Comparison of ENCODE assay signal across 19 mouse cellular contexts in genomic region chr10:7619821-7620241, GRCm38 (mm10). TPM values are rescaled to one million over a fixed set of nuclear protein-coding genes. Genes with fewer than 3 reads are reported as not detected.
DNase-seq lines count a peak whose midpoint lies in the region; ATAC-seq lines count a peak whose summit lies in the region.
"Had no signal": no experiment of that assay in that cellular context is flagged by ENCODE, and none has a peak within 500 bp of the region (broad histone marks: within the 10 kb centered on the region; RNA-seq: fewer than 3 reads in every experiment).

No protein-coding gene starts in this region.

- peak; percentile 61; the same call in 1 of the 2 replicates for ATAC-seq in heart, embryonic 11.5 days (replicated peaks; ENCODE audit: insufficient number of reproducible peaks, low FRiP score, low TSS enrichment)
- peak; percentile 54; the same call in 1 of the 2 replicates for ATAC-seq in neural tube, embryonic 14.5 days (ENCODE audit: low read depth)
- no peak for ATAC-seq in neural tube, embryonic 15.5 days (ENCODE audit: low FRiP score)
- ATAC-seq in midbrain, embryonic 12.5 days (ENCODE audit: low FRiP score, low read depth) = peak; percentile 65; the same call in 1 of the 2 replicates
- ATAC-seq: inflammation-experienced regulatory T-cells, adult 6 months; liver, embryonic 12.5 days had no signal

- no peak for DNase-seq in heart, embryonic 10.5 days (ENCODE audit: low spot score)
- DNase-seq in right cerebral cortex, postnatal 4 days = no peak
- DNase-seq in lung, postnatal 14 days = no peak
- DNase-seq: adrenal gland, postnatal 10 days; B cell, adult 2 months; cerebellum, adult 9-10 months; gastrocnemius, postnatal 14 days; heart, postnatal 10 days; kidney, adult 8-10 months; kidney, postnatal 14 days; lung, adult 2 months; lung, postnatal 4 days; right cerebral cortex, adult 18-20 months had no signal

- no peaks in the 10 kb centered on the region for H3K27me3 ChIP-seq in heart, embryonic 11.5 days (ENCODE audit: control insufficient read depth, insufficient read depth, low read length)
- H3K27me3 ChIP-seq in heart, embryonic 10.5 days (ENCODE audit: insufficient read depth, poor library complexity, severe bottlenecking) = no peaks in the 10 kb centered on the region
- no peaks in the 10 kb centered on the region for H3K27me3 ChIP-seq in neural tube, embryonic 14.5 days (ENCODE audit: control insufficient read depth, insufficient read depth, low read length)
- H3K27me3 ChIP-seq in neural tube, embryonic 15.5 days (replicated peaks) = no peaks in the 10 kb centered on the region
- no peaks in the 10 kb centered on the region for H3K27me3 ChIP-seq in midbrain, embryonic 12.5 days
- H3K27me3 ChIP-seq: liver, embryonic 12.5 days had no signal

- no peaks in the 10 kb centered on the region; the same call in 1 of the 2 replicates for H3K9me3 ChIP-seq in heart, embryonic 11.5 days (replicated peaks; ENCODE audit: control insufficient read depth, low read length)
- H3K9me3 ChIP-seq in heart, embryonic 10.5 days = peaks cover 1% of the 10 kb centered on the region
- H3K9me3 ChIP-seq in neural tube, embryonic 14.5 days (ENCODE audit: control insufficient read depth, low read length) = peaks cover under 1% of the 10 kb centered on the region; the same call in 1 of the 2 replicates
- H3K9me3 ChIP-seq in neural tube, embryonic 15.5 days (replicated peaks) = 0 out of 2 replicates have a peak, but pooled peaks cover 1% of the 10 kb centered on the region
- peaks cover under 1% of the 10 kb centered on the region for H3K9me3 ChIP-seq in midbrain, embryonic 12.5 days
- H3K9me3 ChIP-seq: liver, embryonic 12.5 days had no signal

- H3K27ac ChIP-seq in heart, embryonic 11.5 days (ENCODE audit: low read depth, low read length) = no peak overlapping the region
- no peak overlapping the region for H3K27ac ChIP-seq in heart, embryonic 10.5 days
- H3K27ac ChIP-seq in neural tube, embryonic 14.5 days (ENCODE audit: low read depth, low read length) = no peak overlapping the region
- H3K27ac ChIP-seq in neural tube, embryonic 15.5 days (replicated peaks) = no peak overlapping the region
- no peak overlapping the region for H3K27ac ChIP-seq in midbrain, embryonic 12.5 days (replicated peaks)
- H3K27ac ChIP-seq: liver, embryonic 12.5 days had no signal

- no peak overlapping the region for H3K9ac ChIP-seq in heart, embryonic 11.5 days (ENCODE audit: low read depth, low read length)
- no peak overlapping the region for H3K9ac ChIP-seq in neural tube, embryonic 14.5 days (replicated peaks; ENCODE audit: low read depth, low read length)
- H3K9ac ChIP-seq in neural tube, embryonic 15.5 days (replicated peaks) = no peak overlapping the region
- no peak overlapping the region for H3K9ac ChIP-seq in midbrain, embryonic 12.5 days (replicated peaks)
- H3K9ac ChIP-seq: liver, embryonic 12.5 days had no signal

- H3K4me3 ChIP-seq in heart, embryonic 11.5 days (ENCODE audit: low read depth, low read length) = no peak overlapping the region
- no peak overlapping the region for H3K4me3 ChIP-seq in heart, embryonic 10.5 days
- H3K4me3 ChIP-seq in neural tube, embryonic 14.5 days (ENCODE audit: low read depth, low read length) = no peak overlapping the region
- no peak overlapping the region for H3K4me3 ChIP-seq in neural tube, embryonic 15.5 days (replicated peaks)
- H3K4me3 ChIP-seq in midbrain, embryonic 12.5 days = no peak overlapping the region
- H3K4me3 ChIP-seq: liver, embryonic 12.5 days had no signal

- 85% methylated on average over 5 of the region's 5 CpGs for WGBS in heart, embryonic 11.5 days (ENCODE audit: insufficient replicate concordance)
- 92% methylated on average over 5 of the region's 5 CpGs for WGBS in heart, embryonic 10.5 days
- 77% methylated on average over 5 of the region's 5 CpGs for WGBS in neural tube, embryonic 14.5 days
- WGBS in neural tube, embryonic 15.5 days = 86% methylated on average over 5 of the region's 5 CpGs
- WGBS in midbrain, embryonic 12.5 days = 71% methylated on average over 4 of the region's 5 CpGs

- no peaks in the 10 kb centered on the region for H3K36me3 ChIP-seq in heart, embryonic 11.5 days (ENCODE audit: control insufficient read depth, insufficient read depth, low read length)
- H3K36me3 ChIP-seq in heart, embryonic 10.5 days = peaks cover under 1% of the 10 kb centered on the region
- no peaks in the 10 kb centered on the region for H3K36me3 ChIP-seq in neural tube, embryonic 14.5 days (ENCODE audit: control insufficient read depth, insufficient read depth, low read length)
- H3K36me3 ChIP-seq in neural tube, embryonic 15.5 days = peaks cover 43% of the 10 kb centered on the region
- H3K36me3 ChIP-seq in midbrain, embryonic 12.5 days = peaks cover 4% of the 10 kb centered on the region; the same call in 1 of the 2 replicates
- H3K36me3 ChIP-seq: liver, embryonic 12.5 days had no signal

- H3K4me2 ChIP-seq in heart, embryonic 11.5 days = no peak overlapping the region
- no peak overlapping the region for H3K4me2 ChIP-seq in neural tube, embryonic 14.5 days (ENCODE audit: low read depth, low read length)
- no peak overlapping the region for H3K4me2 ChIP-seq in neural tube, embryonic 15.5 days
- H3K4me2 ChIP-seq in midbrain, embryonic 12.5 days (replicated peaks) = no peak overlapping the region
- H3K4me2 ChIP-seq: liver, embryonic 12.5 days had no signal

- H3K4me1 ChIP-seq in heart, embryonic 11.5 days (ENCODE audit: control insufficient read depth, insufficient read depth, low read length) = peaks cover 22% of the 10 kb centered on the region
- peaks cover 32% of the 10 kb centered on the region for H3K4me1 ChIP-seq in heart, embryonic 10.5 days
- H3K4me1 ChIP-seq in neural tube, embryonic 14.5 days (ENCODE audit: control insufficient read depth, insufficient read depth, low read length) = no peaks in the 10 kb centered on the region
- no peaks in the 10 kb centered on the region for H3K4me1 ChIP-seq in neural tube, embryonic 15.5 days
- H3K4me1 ChIP-seq in midbrain, embryonic 12.5 days = no peaks in the 10 kb centered on the region
- H3K4me1 ChIP-seq: liver, embryonic 12.5 days had no signal

RNA-seq across cellular contexts. Expression of gene Lrp11, which starts 30.2 kb away (rescaled TPM):
- 2.1 and 2.8 TPM in 2 replicates for polyA plus RNA-seq in heart, embryonic 11.5 days (2014; fragmentation: Nextera tagmentation; extraction: Ambion mirVana)
- polyA plus RNA-seq in heart, embryonic 10.5 days (2016; fragmentation: Nextera tagmentation; extraction: Ambion mirVana) = 3.5 and 3.7 TPM in 2 replicates
- 37.8 and 39.1 TPM in 2 replicates for polyA plus RNA-seq in neural tube, embryonic 14.5 days (2014; fragmentation: Nextera tagmentation; extraction: Ambion mirVana)
- polyA plus RNA-seq in neural tube, embryonic 15.5 days (2015; fragmentation: Nextera tagmentation; extraction: Ambion mirVana) = 37.6 and 49.1 TPM in 2 replicates
- 20.9 and 25.8 TPM in 2 replicates for polyA plus RNA-seq in midbrain, embryonic 12.5 days (2016; fragmentation: Nextera tagmentation; extraction: Ambion mirVana)
- polyA plus RNA-seq: inflammation-experienced regulatory T-cells, adult 6 months had no signal

RNA-seq across cellular contexts. Expression of gene Nup43, which starts 47.5 kb away (rescaled TPM):
- polyA plus RNA-seq in heart, embryonic 11.5 days (2014; fragmentation: Nextera tagmentation; extraction: Ambion mirVana) = 44.7 and 45.8 TPM in 2 replicates
- polyA plus RNA-seq in heart, embryonic 10.5 days (2016; fragmentation: Nextera tagmentation; extraction: Ambion mirVana) = 55.5 and 72.0 TPM in 2 replicates
- 26.7 and 28.0 TPM in 2 replicates for polyA plus RNA-seq in neural tube, embryonic 14.5 days (2014; fragmentation: Nextera tagmentation; extraction: Ambion mirVana)
- 28.3 and 34.4 TPM in 2 replicates for polyA plus RNA-seq in neural tube, embryonic 15.5 days (2015; fragmentation: Nextera tagmentation; extraction: Ambion mirVana)
- polyA plus RNA-seq in midbrain, embryonic 12.5 days (2016; fragmentation: Nextera tagmentation; extraction: Ambion mirVana) = 49.8 and 51.6 TPM in 2 replicates
